Mouse (Mus musculus): ENCODE data around the gene Nrip2. TPM values are rescaled to one million over a fixed set of nuclear protein-coding genes. Genes with fewer than 3 reads are reported as not detected.
"Not testable (repeated sequence)": the region's sequence is repeated elsewhere in the genome, so short reads cannot be mapped to it uniquely, and the experiment has no call there.

Gene Nrip2
- polyA plus RNA-seq, 1 experiment from 2014 or later, result 7.8 TPM

GRCm38 (mm10) chr6:128370040-128370439 is 29.1 kb upstream of the Nrip2 start:
- Histone ChIP-seq H3K27me3 (no peaks in the 10 kb centered on the region), H3K27ac (no peak overlapping the region), H3K36me3 (peaks cover 73% of the 10 kb centered on the region), H3K4me3 (replicated peaks) (no peak overlapping the region), H3K9ac (replicated peaks) (no peak overlapping the region), H3K4me2 (replicated peaks) (no peak overlapping the region), H3K9me3 (no peaks in the 10 kb centered on the region), H3K4me1 (replicated peaks) (peaks cover 14% of the 10 kb centered on the region)
- 87% methylated on average over 5 of the region's 5 CpGs for WGBS
- ATAC-seq, result no peak

- peak within 1 kb of the TSS; percentile 8; the same call in 1 of the 2 replicates for H3K27ac ChIP-seq
- peak within 1 kb of the TSS; percentile 15; the same call in 1 of the 2 replicates for H3K9ac ChIP-seq (replicated peaks)
- no peaks in the 10 kb centered on the region for H3K9me3 ChIP-seq
- no peaks in the 10 kb centered on the region for H3K27me3 ChIP-seq
- ATAC-seq, result peak; percentile 76
- H3K4me2 ChIP-seq (replicated peaks), result no peak within 1 kb of the TSS
- peaks cover 18% of the 10 kb centered on the region for H3K4me1 ChIP-seq (replicated peaks)
- peaks cover 38% of the 10 kb centered on the region for H3K36me3 ChIP-seq
- no peak within 1 kb of the TSS for H3K4me3 ChIP-seq (replicated peaks)
- 10% methylated on average over 6 of the region's 6 CpGs for WGBS
These were observed 23.9 kb upstream of the Nrip2 start, which contains the start of the genes Tex52 and Gm44596 for GRCm38 (mm10) chr6:128375192-128375591. TSS of gene Tex52 (plus strand) at chr6:128375456. TSS of gene Gm44596 (plus strand) at chr6:128375503.

GRCm38 (mm10) chr6:128376371-128377085 is 22.6 kb upstream of the Nrip2 start:
- no peak overlapping the region for H3K4me3 ChIP-seq (replicated peaks)
- H3K36me3 ChIP-seq, result peaks cover 25% of the 10 kb centered on the region
- no peak overlapping the region for H3K27ac ChIP-seq
- 90% methylated on average over 17 of the region's 17 CpGs for WGBS
- H3K4me1 ChIP-seq (replicated peaks), result peaks cover 18% of the 10 kb centered on the region
- ATAC-seq, result no peak
- no peak overlapping the region for H3K4me2 ChIP-seq (replicated peaks)
- no peaks in the 10 kb centered on the region for H3K27me3 ChIP-seq
- H3K9ac ChIP-seq (replicated peaks), result no peak overlapping the region
- no peaks in the 10 kb centered on the region for H3K9me3 ChIP-seq

GRCm38 (mm10) chr6:128379636-128380035 is 19.5 kb upstream of the Nrip2 start:
- no peak overlapping the region for H3K9ac ChIP-seq (replicated peaks)
- peaks cover 8% of the 10 kb centered on the region for H3K4me1 ChIP-seq (replicated peaks)
- ATAC-seq, result no peak
- no peak overlapping the region for H3K4me2 ChIP-seq (replicated peaks)
- WGBS, result 84% methylated on average over 16 of the region's 16 CpGs
- no peak overlapping the region for H3K4me3 ChIP-seq (replicated peaks)
- H3K27ac ChIP-seq, result no peak overlapping the region
- no peaks in the 10 kb centered on the region for H3K36me3 ChIP-seq
- no peaks in the 10 kb centered on the region for H3K9me3 ChIP-seq
- no peaks in the 10 kb centered on the region for H3K27me3 ChIP-seq

GRCm38 (mm10) chr6:128380594-128381167 is 18.4 kb upstream of the Nrip2 start:
- H3K36me3 ChIP-seq; H3K9ac ChIP-seq (replicated peaks); H3K9me3 ChIP-seq; H3K4me1 ChIP-seq (replicated peaks); H3K4me3 ChIP-seq (replicated peaks); H3K27ac ChIP-seq; H3K27me3 ChIP-seq; H3K4me2 ChIP-seq (replicated peaks); ATAC-seq: not testable (repeated sequence)
- 82% methylated on average over 1 of the region's 1 CpGs for WGBS

- ATAC-seq, result no peak
- H3K4me3 ChIP-seq (replicated peaks), result no peak overlapping the region
- no peak overlapping the region for H3K4me2 ChIP-seq (replicated peaks)
- no peaks in the 10 kb centered on the region for H3K4me1 ChIP-seq (replicated peaks)
- no peak overlapping the region for H3K9ac ChIP-seq (replicated peaks)
- no peaks in the 10 kb centered on the region for H3K36me3 ChIP-seq
- no peaks in the 10 kb centered on the region for H3K9me3 ChIP-seq
- H3K27me3 ChIP-seq, result no peaks in the 10 kb centered on the region
- no peak overlapping the region for H3K27ac ChIP-seq
- WGBS, result 87% methylated on average over 3 of the region's 3 CpGs
These were observed 17.8 kb upstream of the Nrip2 start for GRCm38 (mm10) chr6:128381254-128381653.

- Histone ChIP-seq H3K36me3 (no peaks in the 10 kb centered on the region), H3K4me3 (replicated peaks) (no peak overlapping the region), H3K9ac (replicated peaks) (no peak overlapping the region), H3K9me3 (no peaks in the 10 kb centered on the region), H3K27me3 (no peaks in the 10 kb centered on the region), H3K27ac (no peak overlapping the region), H3K4me1 (replicated peaks) (no peaks in the 10 kb centered on the region), H3K4me2 (replicated peaks) (no peak overlapping the region)
- WGBS, result 82% methylated on average over 7 of the region's 7 CpGs
- no peak for ATAC-seq
These were observed 15.3 kb upstream of the Nrip2 start for GRCm38 (mm10) chr6:128383752-128384151.

GRCm38 (mm10) chr6:128385026-128385425 is 14.1 kb upstream of the Nrip2 start:
- Histone ChIP-seq H3K27ac (no peak overlapping the region), H3K4me3 (replicated peaks) (no peak overlapping the region), H3K36me3 (no peaks in the 10 kb centered on the region), H3K4me1 (replicated peaks) (no peaks in the 10 kb centered on the region), H3K4me2 (replicated peaks) (no peak overlapping the region), H3K27me3 (no peaks in the 10 kb centered on the region), H3K9me3 (no peaks in the 10 kb centered on the region), H3K9ac (replicated peaks) (no peak overlapping the region)
- ATAC-seq, result no peak
- 96% methylated on average over 1 of the region's 1 CpGs for WGBS

GRCm38 (mm10) chr6:128389185-128389584 is 9.9 kb upstream of the Nrip2 start:
- Histone ChIP-seq H3K36me3 (no peaks in the 10 kb centered on the region), H3K9ac (replicated peaks) (no peak overlapping the region), H3K4me1 (replicated peaks) (no peaks in the 10 kb centered on the region), H3K4me3 (replicated peaks) (no peak overlapping the region), H3K27ac (no peak overlapping the region), H3K9me3 (no peaks in the 10 kb centered on the region), H3K27me3 (no peaks in the 10 kb centered on the region), H3K4me2 (replicated peaks) (no peak overlapping the region)
- ATAC-seq, result no peak
- WGBS, result 93% methylated on average over 1 of the region's 1 CpGs

- WGBS, result 64% methylated on average over 1 of the region's 1 CpGs
These were observed 8.4 kb upstream of the Nrip2 start for GRCm38 (mm10) chr6:128390683-128391082.

GRCm38 (mm10) chr6:128397574-128398261 is 1.4 kb upstream of the Nrip2 start:
- H3K27me3 ChIP-seq, result no peaks in the 10 kb centered on the region
- no peaks in the 10 kb centered on the region for H3K9me3 ChIP-seq
- WGBS, result 85% methylated on average over 7 of the region's 7 CpGs
- no peak overlapping the region for H3K4me3 ChIP-seq (replicated peaks)
- H3K4me1 ChIP-seq (replicated peaks), result peaks cover 20% of the 10 kb centered on the region
- no peak for ATAC-seq
- no peaks in the 10 kb centered on the region for H3K36me3 ChIP-seq
- no peak overlapping the region for H3K4me2 ChIP-seq (replicated peaks)
- H3K9ac ChIP-seq (replicated peaks), result no peak overlapping the region
- no peak overlapping the region for H3K27ac ChIP-seq

More at GRCm38 (mm10) chr6:128390683-128391082, 8.4 kb upstream of the Nrip2 start:
- H3K4me3 ChIP-seq (replicated peaks), result no peak overlapping the region
- H3K4me2 ChIP-seq (replicated peaks), result no peak overlapping the region
- ATAC-seq, result no peak
- H3K36me3 ChIP-seq, result no peaks in the 10 kb centered on the region
- no peak overlapping the region for H3K27ac ChIP-seq
- H3K27me3 ChIP-seq, result no peaks in the 10 kb centered on the region
- H3K9ac ChIP-seq (replicated peaks), result no peak overlapping the region
- no peaks in the 10 kb centered on the region for H3K4me1 ChIP-seq (replicated peaks)
- H3K9me3 ChIP-seq, result no peaks in the 10 kb centered on the region

All from midbrain, embryonic 13.5 days (tissue).